ENCODE assay signal across 19 mouse cellular contexts in genomic region chr5:66959968-66960367, GRCm38 (mm10).
DNase-seq lines count a peak whose midpoint lies in the region; ATAC-seq and TF ChIP-seq lines count a peak whose summit lies in the region.
"Had no signal": no experiment of that assay in that cellular context is flagged by ENCODE, and none has a peak within 500 bp of the region (broad histone marks: within the 10 kb centered on the region; RNA-seq: fewer than 3 reads in every experiment).

No protein-coding gene starts in this region.

- no peak overlapping the region for H3K9ac ChIP-seq in hindbrain, postnatal 0 days (replicated peaks; ENCODE audit: low read length)
- H3K9ac ChIP-seq in hindbrain, embryonic 11.5 days (ENCODE audit: low read depth, low read length) = no peak overlapping the region
- H3K9ac ChIP-seq in limb, embryonic 13.5 days = no peak overlapping the region
- H3K9ac ChIP-seq: hindbrain, embryonic 12.5 days; liver, embryonic 15.5 days; midbrain, embryonic 12.5 days; neural tube, embryonic 13.5 days had no signal

- no peak for TF ChIP-seq POLR2A in brain, embryonic 14.5 days (IDR thresholded peaks at IDR 0.05; ENCODE audit: borderline replicate concordance, extremely low read depth, insufficient read depth, insufficient read length, poor library complexity, severe bottlenecking)

- WGBS in hindbrain, postnatal 0 days = 55% methylated on average over 8 of the region's 8 CpGs
- WGBS in hindbrain, embryonic 11.5 days = 88% methylated on average over 8 of the region's 8 CpGs
- 53% methylated on average over 8 of the region's 8 CpGs for WGBS in limb, embryonic 13.5 days

- no peaks in the 10 kb centered on the region for H3K27me3 ChIP-seq in hindbrain, postnatal 0 days (ENCODE audit: insufficient read depth, low read length)
- no peaks in the 10 kb centered on the region for H3K27me3 ChIP-seq in hindbrain, embryonic 11.5 days (ENCODE audit: control insufficient read depth, insufficient read depth, low read length)
- H3K27me3 ChIP-seq in limb, embryonic 13.5 days = no peaks in the 10 kb centered on the region
- H3K27me3 ChIP-seq: hindbrain, embryonic 12.5 days; liver, embryonic 15.5 days; midbrain, embryonic 12.5 days; neural tube, embryonic 13.5 days had no signal

- H3K4me3 ChIP-seq in hindbrain, postnatal 0 days (ENCODE audit: low read length) = no peak overlapping the region
- H3K4me3 ChIP-seq in hindbrain, embryonic 11.5 days (ENCODE audit: low read depth, low read length) = no peak overlapping the region
- no peak overlapping the region for H3K4me3 ChIP-seq in limb, embryonic 13.5 days
- H3K4me3 ChIP-seq: hindbrain, embryonic 12.5 days; liver, embryonic 15.5 days; midbrain, embryonic 12.5 days; neural tube, embryonic 13.5 days had no signal

- H3K9me3 ChIP-seq in hindbrain, postnatal 0 days (ENCODE audit: low read length) = no peaks in the 10 kb centered on the region
- no peaks in the 10 kb centered on the region for H3K9me3 ChIP-seq in hindbrain, embryonic 11.5 days (ENCODE audit: control insufficient read depth, low read length)
- H3K9me3 ChIP-seq in limb, embryonic 13.5 days = no peaks in the 10 kb centered on the region
- H3K9me3 ChIP-seq: hindbrain, embryonic 12.5 days; liver, embryonic 15.5 days; midbrain, embryonic 12.5 days; neural tube, embryonic 13.5 days had no signal

- no peaks in the 10 kb centered on the region for H3K36me3 ChIP-seq in hindbrain, postnatal 0 days (ENCODE audit: insufficient read depth, low read length)
- H3K36me3 ChIP-seq in hindbrain, embryonic 11.5 days (ENCODE audit: control insufficient read depth, insufficient read depth, low read length) = no peaks in the 10 kb centered on the region
- H3K36me3 ChIP-seq in limb, embryonic 13.5 days = 0 out of 2 replicates have a peak, but pooled peaks cover 4% of the 10 kb centered on the region
- H3K36me3 ChIP-seq: G1E; hindbrain, embryonic 12.5 days; liver, embryonic 15.5 days had no signal

- H3K4me1 ChIP-seq in hindbrain, postnatal 0 days (ENCODE audit: insufficient read depth, low read length) = no peaks in the 10 kb centered on the region
- H3K4me1 ChIP-seq in hindbrain, embryonic 11.5 days (replicated peaks; ENCODE audit: control insufficient read depth, insufficient read depth, low read length) = no peaks in the 10 kb centered on the region
- peaks cover 23% of the 10 kb centered on the region for H3K4me1 ChIP-seq in limb, embryonic 13.5 days
- H3K4me1 ChIP-seq: hindbrain, embryonic 12.5 days; liver, embryonic 15.5 days had no signal

- no peak for TF ChIP-seq CTCF in hindbrain, postnatal 0 days (IDR thresholded peaks at IDR 0.05; ENCODE audit: low read depth)
- no peak for TF ChIP-seq CTCF in brain, embryonic 14.5 days (IDR thresholded peaks at IDR 0.05; ENCODE audit: borderline replicate concordance, extremely low read depth, insufficient read depth, insufficient read length)

- no peak for ATAC-seq in hindbrain, postnatal 0 days
- ATAC-seq in hindbrain, embryonic 11.5 days (ENCODE audit: low FRiP score) = no peak
- ATAC-seq in limb, embryonic 13.5 days (ENCODE audit: low FRiP score, low read depth) = peak; percentile 84; the same call in 1 of the 2 replicates
- ATAC-seq: activated CD4-positive, CD25-positive, alpha-beta regulatory T cell, adult 4 months; forebrain, embryonic 16.5 days; intestine, postnatal 0 days; lung, postnatal 0 days had no signal

- no peak overlapping the region for H3K4me2 ChIP-seq in hindbrain, postnatal 0 days (ENCODE audit: low read depth, low read length)
- H3K4me2 ChIP-seq in hindbrain, embryonic 11.5 days (replicated peaks; ENCODE audit: low read depth, low read length) = no peak overlapping the region
- H3K4me2 ChIP-seq in limb, embryonic 13.5 days (replicated peaks) = no peak overlapping the region
- H3K4me2 ChIP-seq: hindbrain, embryonic 12.5 days; liver, embryonic 15.5 days; midbrain, embryonic 12.5 days; neural tube, embryonic 13.5 days had no signal

- DNase-seq in cerebellum, postnatal 10 days = peak; percentile 72 to 85
- no peak for DNase-seq in cerebellum, adult 9-11 months
- peak; percentile 63 for DNase-seq in hindbrain, postnatal 0 days (ENCODE audit: low spot score)
- no peak for DNase-seq in hindbrain, embryonic 11.5 days (ENCODE audit: low spot score)
- peak; percentile 68 for DNase-seq in brain, embryonic 14.5 days (ENCODE audit: low read depth)
- no peak for DNase-seq in kidney, postnatal 25 days
- DNase-seq: adrenal gland, postnatal 10 days; gastrocnemius, postnatal 36 days; thymus, postnatal 25 days had no signal

- no peak overlapping the region for H3K27ac ChIP-seq in hindbrain, postnatal 0 days
- H3K27ac ChIP-seq in hindbrain, embryonic 11.5 days (ENCODE audit: low read depth, low read length) = no peak overlapping the region
- H3K27ac ChIP-seq in limb, embryonic 13.5 days = peak overlapping the region; percentile 11; the same call in 1 of the 2 replicates
- H3K27ac ChIP-seq: hindbrain, embryonic 12.5 days; liver, embryonic 15.5 days; midbrain, embryonic 12.5 days; neural tube, embryonic 13.5 days had no signal

Comparison
In these comparisons a context has a peak if more than half of its experiments do, and no peak if none do; other contexts are left out.
1. DNase-seq: peak in cerebellum, postnatal 10 days (2 of 2), hindbrain, postnatal 0 days (single experiment) and brain, embryonic 14.5 days (single experiment); none in cerebellum, adult 9-11 months (single experiment), hindbrain, embryonic 11.5 days (single experiment) and kidney, postnatal 25 days (0 of 2).